Mouse (Mus musculus) heart, embryonic 14.5 days (tissue): Measurements from ENCODE around the gene Ndufa8. TPM values are rescaled to one million over a fixed set of nuclear protein-coding genes. Genes with fewer than 3 reads are reported as not detected.
A peak's percentile ranks its signal among the peaks of the same experiment; 100 is the strongest.

Experiments used
- ATAC-seq: fragments of 200-750 bp; cut with Nextera tagmentation; 2 replicates; pipeline ENCODE4 v1.8.0; 2017; ENCODE audit warnings: low read depth, moderate TSS enrichment; ENCODE audit not compliant: insufficient number of reproducible peaks, insufficient read depth, low FRiP score
- H3K27ac ChIP-seq, 2 experiments: fragments of 200-500 bp in 1 of 2; fragments of 300-500 bp in 1 of 2; sonication (generic) in 1 of 2; replicated peaks in 1 of 2; 2 replicates each; pipeline ENCODE4 v1.5.1; 2012 to 2014; ENCODE audit warnings: low read depth in 2 of 2, low read length in 2 of 2, control low read depth in 1 of 2, mild to moderate bottlenecking in 1 of 2, mixed read lengths in 1 of 2; ENCODE audit not compliant: control insufficient read depth in 1 of 2, insufficient read depth in 1 of 2
- H3K27me3 ChIP-seq: fragments of 300-500 bp; sonication (generic); 2 replicates; pipeline ENCODE4 v1.6.1; 2014; ENCODE audit warnings: mild to moderate bottlenecking, low read length, control low read depth; ENCODE audit not compliant: control insufficient read depth, insufficient read depth
- H3K36me3 ChIP-seq: fragments of 300-500 bp; sonication (generic); 2 replicates; pipeline ENCODE4 v1.6.1; 2014; ENCODE audit warnings: mild to moderate bottlenecking, control low read depth, low read length, mixed read lengths; ENCODE audit not compliant: control insufficient read depth, insufficient read depth
- H3K4me1 ChIP-seq, 2 experiments: fragments of 200-500 bp in 1 of 2; fragments of 300-500 bp in 1 of 2; sonication (generic) in 1 of 2; 2 replicates each; pipeline ENCODE4 v1.6.1; 2012 to 2014; ENCODE audit warnings: low read length in 2 of 2, control low read depth in 1 of 2, mixed read lengths in 1 of 2; ENCODE audit not compliant: control insufficient read depth in 2 of 2, insufficient read depth in 2 of 2
- H3K4me2 ChIP-seq: fragments of 300-500 bp; sonication (generic); 2 replicates; pipeline ENCODE4 v1.6.1; 2014; ENCODE audit warnings: mild to moderate bottlenecking, low read length
- H3K4me3 ChIP-seq, 2 experiments: fragments of 200-500 bp in 1 of 2; fragments of 300-500 bp in 1 of 2; sonication (generic) in 1 of 2; 2 replicates each; pipeline ENCODE4 v1.5.1; 2012 to 2014; ENCODE audit warnings: low read length in 2 of 2, mild to moderate bottlenecking in 2 of 2, control low read depth in 1 of 2, low read depth in 1 of 2, moderate library complexity in 1 of 2; ENCODE audit not compliant: control insufficient read depth in 1 of 2, insufficient read depth in 1 of 2
- H3K9ac ChIP-seq: fragments of 300-500 bp; sonication (generic); 2 replicates; pipeline ENCODE4 v1.6.1; 2014; ENCODE audit warnings: mild to moderate bottlenecking, low read length
- H3K9me3 ChIP-seq: fragments of 300-500 bp; sonication (generic); 2 replicates; pipeline ENCODE4 v1.6.1; 2016; ENCODE audit warnings: low read length, control low read depth; ENCODE audit not compliant: control insufficient read depth
- WGBS: fragments of 180-500 bp; shearing (Covaris S2); extraction: QIAGEN DNeasy Blood & Tissue Kit; methylation state at CpG from one replicate; pipeline ENCODE4 v1.1.7; 2014; 5-methylcytosine and 5-hydroxymethylcytosine counted together
- polyA plus RNA-seq: library from polyadenylated mRNA; unstranded; fragments of >200 nt; fragmentation: Nextera tagmentation; extraction: Ambion mirVana; gene quantifications from 2 replicates; pipeline ENCODE4 v1.2.1, GENCODE M21; 2014

Gene Ndufa8
- polyA plus RNA-seq, 1 experiment from 2014 or later, result 464 TPM

- H3K4me2 ChIP-seq, result peak overlapping the region; percentile 91
- H3K9me3 ChIP-seq, result no peaks in the 10 kb centered on the region
- peak overlapping the region; percentile 44 to 48 for H3K4me3 ChIP-seq
- 0 out of 2 replicates have a peak overlapping the region, but pooled peaks have one; percentile 7 for H3K9ac ChIP-seq
- H3K4me1 ChIP-seq, result peaks cover 11 to 15% of the 10 kb centered on the region in 2 experiments; a peak in 3 of 4 replicates
- WGBS, result 2% methylated on average over 70 of the region's 70 CpGs
- H3K36me3 ChIP-seq, result no peaks in the 10 kb centered on the region
- peak; percentile 69 for ATAC-seq
- H3K27me3 ChIP-seq, result peaks cover 98% of the 10 kb centered on the region
- H3K27ac ChIP-seq, result no peak overlapping the region
These were observed 41.9 kb upstream of the Ndufa8 start for GRCm38 (mm10) chr2:36090853-36091741.

GRCm38 (mm10) chr2:36089190-36089589 is 40.0 kb upstream of the Ndufa8 start:
- Histone ChIP-seq H3K4me1 (peaks cover 11 to 15% of the 10 kb centered on the region in 2 experiments; a peak in 3 of 4 replicates), H3K9me3 (no peaks in the 10 kb centered on the region), H3K27ac (no peak overlapping the region), H3K4me3 (no peak overlapping the region), H3K9ac (no peak overlapping the region), H3K27me3 (peaks cover 91% of the 10 kb centered on the region), H3K4me2 (no peak overlapping the region), H3K36me3 (no peaks in the 10 kb centered on the region)
- no peak for ATAC-seq
- 61% methylated on average over 3 of the region's 3 CpGs for WGBS

- Histone ChIP-seq H3K9ac (no peak overlapping the region), H3K27me3 (peaks cover 57% of the 10 kb centered on the region), H3K9me3 (no peaks in the 10 kb centered on the region), H3K27ac (no peak overlapping the region), H3K4me2 (no peak overlapping the region), H3K4me1 (peaks cover 0 to 4% of the 10 kb centered on the region in 2 experiments; a peak in 1 of 4 replicates), H3K36me3 (no peaks in the 10 kb centered on the region), H3K4me3 (no peak overlapping the region)
- 62% methylated on average over 1 of the region's 1 CpGs for WGBS
- ATAC-seq, result no peak
These were observed 35.8 kb upstream of the Ndufa8 start for GRCm38 (mm10) chr2:36085041-36085440.

GRCm38 (mm10) chr2:36082802-36083580 is 33.8 kb upstream of the Ndufa8 start:
- Histone ChIP-seq H3K9me3 (no peaks in the 10 kb centered on the region), H3K4me2 (no peak overlapping the region), H3K4me1 (peaks cover 0 to 4% of the 10 kb centered on the region in 2 experiments; a peak in 1 of 4 replicates), H3K9ac (no peak overlapping the region), H3K4me3 (no peak overlapping the region), H3K36me3 (no peaks in the 10 kb centered on the region), H3K27me3 (peaks cover 47% of the 10 kb centered on the region), H3K27ac (no peak overlapping the region)
- no peak for ATAC-seq
- 73% methylated on average over 9 of the region's 9 CpGs for WGBS

GRCm38 (mm10) chr2:36081446-36081845 is 32.2 kb upstream of the Ndufa8 start:
- Histone ChIP-seq H3K27me3 (peaks cover 47% of the 10 kb centered on the region), H3K9ac (no peak overlapping the region), H3K36me3 (no peaks in the 10 kb centered on the region), H3K4me1 (peaks cover 0 to 4% of the 10 kb centered on the region in 2 experiments; a peak in 1 of 4 replicates), H3K4me2 (no peak overlapping the region), H3K9me3 (no peaks in the 10 kb centered on the region), H3K27ac (no peak overlapping the region), H3K4me3 (no peak overlapping the region)
- ATAC-seq, result no peak
- WGBS, result 19% methylated on average over 9 of the region's 9 CpGs

- peaks cover 0 to 4% of the 10 kb centered on the region in 2 experiments; a peak in 1 of 4 replicates for H3K4me1 ChIP-seq
- H3K9ac ChIP-seq, result no peak overlapping the region
- no peak for ATAC-seq
- H3K27me3 ChIP-seq, result peaks cover 31% of the 10 kb centered on the region
- H3K27ac ChIP-seq, result no peak overlapping the region
- no peak overlapping the region for H3K4me2 ChIP-seq
- WGBS, result 21% methylated on average over 11 of the region's 11 CpGs
- H3K36me3 ChIP-seq, result no peaks in the 10 kb centered on the region
- H3K9me3 ChIP-seq, result no peaks in the 10 kb centered on the region
- no peak overlapping the region for H3K4me3 ChIP-seq
These were observed 28.1 kb upstream of the Ndufa8 start for GRCm38 (mm10) chr2:36077160-36077761.

GRCm38 (mm10) chr2:36075210-36075609 is 26.0 kb upstream of the Ndufa8 start:
- Histone ChIP-seq H3K27me3 (peaks cover 24% of the 10 kb centered on the region), H3K4me2 (no peak overlapping the region), H3K4me3 (no peak overlapping the region), H3K4me1 (no peaks in the 10 kb centered on the region), H3K27ac (no peak overlapping the region), H3K9me3 (no peaks in the 10 kb centered on the region), H3K9ac (no peak overlapping the region), H3K36me3 (no peaks in the 10 kb centered on the region)
- WGBS, result 82% methylated on average over 5 of the region's 5 CpGs
- no peak for ATAC-seq
